In genomic region chr9:22002194-22003162, GRCm38 (mm10) we compare ENCODE assay signal across 8 mouse cellular contexts. TPM values are rescaled to one million over a fixed set of nuclear protein-coding genes. Genes with fewer than 3 reads are reported as not detected.
DNase-seq lines count a peak whose midpoint lies in the region; ATAC-seq lines count a peak whose summit lies in the region.

Gene Ccdc151 (minus strand): TSS chr9:22002634.
Gene Prkcsh (plus strand): TSS chr9:22002806.

- peak within 1 kb of the TSS; percentile 61 for H3K4me3 ChIP-seq in hindbrain, embryonic 15.5 days

- H3K9ac ChIP-seq in hindbrain, embryonic 15.5 days: peak within 1 kb of the TSS; percentile 50

- peaks cover 16% of the 10 kb centered on the region for H3K36me3 ChIP-seq in hindbrain, embryonic 15.5 days

- DNase-seq in T-cell, adult 2 months (ENCODE audit: low spot score): peak; percentile 99
- DNase-seq in cerebellum, postnatal 36 days: peak; percentile 98 to 99
- DNase-seq in frontal cortex, postnatal 36 days (ENCODE audit: low spot score in 2 of 2): peak; percentile 99
- peak; percentile 100 for DNase-seq in left cerebral cortex, adult 11 months (ENCODE audit: low spot score)
- DNase-seq in lung, postnatal 4 days: peak; percentile 99 to 100
- peak; percentile 99 for DNase-seq in retina, postnatal 7 days (ENCODE audit: low read depth, low spot score)
- DNase-seq in urinary bladder, adult 2 months (ENCODE audit: low spot score): peak; percentile 82

- no peaks in the 10 kb centered on the region for H3K9me3 ChIP-seq in hindbrain, embryonic 15.5 days

- peak within 1 kb of the TSS; percentile 82 for H3K27ac ChIP-seq in hindbrain, embryonic 15.5 days (replicated peaks)

- H3K4me1 ChIP-seq in hindbrain, embryonic 15.5 days (replicated peaks): peaks cover 41% of the 10 kb centered on the region

- 5% methylated on average over 57 of the region's 57 CpGs for WGBS in hindbrain, embryonic 15.5 days

- peak; percentile 99 for ATAC-seq in hindbrain, embryonic 15.5 days (ENCODE audit: low FRiP score, low read depth)

- H3K27me3 ChIP-seq in hindbrain, embryonic 15.5 days: no peaks in the 10 kb centered on the region

- H3K4me2 ChIP-seq in hindbrain, embryonic 15.5 days: peak within 1 kb of the TSS; percentile 92

RNA-seq across cellular contexts. Expression of gene Ccdc151, which starts in this region (rescaled TPM):
- polyA plus RNA-seq in hindbrain, embryonic 15.5 days (2015; fragmentation: Nextera tagmentation; extraction: Ambion mirVana): 4.9 and 5.1 TPM in 2 replicates
- 0.19 and 0.29 TPM in 2 replicates for polyA plus RNA-seq in urinary bladder, adult 2 months (2012; rRNA removed)

RNA-seq across cellular contexts. Expression of gene Prkcsh, which starts in this region (rescaled TPM):
- polyA plus RNA-seq in hindbrain, embryonic 15.5 days (2015; fragmentation: Nextera tagmentation; extraction: Ambion mirVana): 94.9 and 100 TPM in 2 replicates
- polyA plus RNA-seq in urinary bladder, adult 2 months (2012; rRNA removed): 84.4 and 86.5 TPM in 2 replicates

Comparison
In these comparisons a context has a peak if more than half of its experiments do, and no peak if none do; other contexts are left out.
1. Peak in every context shown above with its lines: DNase-seq, ATAC-seq, H3K4me3 ChIP-seq and H3K27ac ChIP-seq.